Mouse (Mus musculus) layer of hippocampus, adult 8-10 months (tissue): ENCODE measurements around the gene Slc39a2. TPM values are rescaled to one million over a fixed set of nuclear protein-coding genes. Genes with fewer than 3 reads are reported as not detected.
A peak's percentile ranks its signal among the peaks of the same experiment; 100 is the strongest.
"Not testable (repeated sequence)": the region's sequence is repeated elsewhere in the genome, so short reads cannot be mapped to it uniquely, and the experiment has no call there.

Experiments
- DNase-seq, 2 experiments: peaks; one replicate each; pipeline ENCODE4 v3.0.0; 2022; ENCODE audit warnings: low spot score in 2 of 2
- total RNA-seq, 4 experiments: library from RNA; stranded (reverse); gene quantifications; 2 replicates each; pipeline ENCODE4 v1.2.4; 2022

Gene Slc39a2
- total RNA-seq = 10 to 100 TPM in 2 of 4 experiments, 1 to 10 TPM in 2; 4.8 to 13.0 (median 8.7) TPM

DNA sequence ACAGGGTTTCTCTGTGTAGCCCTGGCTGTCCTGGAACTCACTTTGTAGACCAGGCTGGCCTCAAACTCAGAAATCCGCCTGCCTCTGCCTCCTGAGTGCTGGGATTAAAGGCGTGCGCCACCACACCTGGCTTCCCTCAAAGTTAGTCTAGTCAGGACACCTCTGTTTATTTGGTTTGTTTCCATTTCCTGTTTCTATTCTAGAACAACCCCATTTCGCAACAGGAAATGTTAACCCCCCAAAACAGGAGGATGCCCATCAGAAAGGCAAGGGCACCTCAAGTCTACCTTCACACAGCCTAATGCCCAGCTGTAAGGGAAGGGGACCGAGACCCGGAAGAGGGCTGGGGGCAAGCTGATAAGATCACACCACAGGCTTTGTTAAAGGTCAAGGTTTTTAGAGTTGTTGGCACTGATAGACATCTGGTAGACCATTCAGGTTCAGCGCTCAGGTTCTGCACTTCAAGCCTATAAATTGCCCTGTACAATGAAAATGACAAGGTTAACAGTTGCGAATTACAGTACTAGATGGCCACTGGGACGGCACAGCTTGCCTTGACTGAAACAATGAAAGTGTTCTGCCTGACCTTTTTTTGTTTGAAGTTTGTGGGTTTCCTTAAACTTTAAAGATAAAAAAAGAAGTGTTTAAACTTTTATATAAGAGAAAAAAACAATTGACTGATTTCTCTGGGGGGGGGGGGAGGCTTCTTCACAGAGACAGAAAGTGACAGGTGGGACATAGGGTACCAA, at the start of gene Slc39a2:
Gene Slc39a2, plus strand, starts transcription at position 699 of the 749 bp plus-strand sequence.
- DNase-seq = no peak

DNA sequence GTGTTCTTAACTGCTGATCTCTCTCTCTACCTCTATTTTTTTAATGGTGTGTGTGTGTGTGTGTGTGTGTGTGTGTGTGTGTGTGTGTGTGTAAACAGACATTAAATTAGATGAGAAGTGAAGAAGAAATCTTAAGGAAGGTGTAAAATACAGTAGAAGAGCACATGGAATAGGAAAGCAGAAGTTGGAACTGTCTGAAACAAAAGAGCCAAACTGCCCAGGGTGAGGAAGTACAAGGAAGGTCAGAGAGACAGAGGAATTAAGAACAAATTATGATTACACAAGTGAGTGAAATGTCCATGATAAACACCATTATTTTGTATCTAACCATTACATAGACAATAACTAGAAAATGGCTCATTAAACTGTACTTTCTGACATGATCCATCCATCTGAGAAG, 48.8 kb upstream of the Slc39a2 start:
- DNase-seq = no peak

DNA sequence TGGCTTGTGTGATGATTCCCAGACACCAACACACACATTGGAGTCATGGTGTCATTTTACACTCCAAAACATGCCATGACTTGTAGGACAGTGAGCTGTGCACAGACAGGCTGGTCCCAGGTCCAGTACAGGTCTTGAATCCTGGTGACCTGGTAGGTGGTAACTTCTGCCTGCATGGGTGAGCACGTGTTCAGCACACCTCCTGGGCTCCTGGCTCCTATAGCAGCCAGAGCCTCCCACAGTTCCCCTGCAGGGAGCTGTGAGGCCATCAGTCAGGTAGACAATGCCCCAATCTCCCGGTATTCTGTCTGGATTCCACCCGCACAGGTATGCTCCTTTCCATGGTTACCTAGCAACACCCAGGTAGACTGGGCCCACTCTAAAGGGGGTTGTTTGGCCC, 46.1 kb upstream of the Slc39a2 start:
- DNase-seq = no peak

DNA sequence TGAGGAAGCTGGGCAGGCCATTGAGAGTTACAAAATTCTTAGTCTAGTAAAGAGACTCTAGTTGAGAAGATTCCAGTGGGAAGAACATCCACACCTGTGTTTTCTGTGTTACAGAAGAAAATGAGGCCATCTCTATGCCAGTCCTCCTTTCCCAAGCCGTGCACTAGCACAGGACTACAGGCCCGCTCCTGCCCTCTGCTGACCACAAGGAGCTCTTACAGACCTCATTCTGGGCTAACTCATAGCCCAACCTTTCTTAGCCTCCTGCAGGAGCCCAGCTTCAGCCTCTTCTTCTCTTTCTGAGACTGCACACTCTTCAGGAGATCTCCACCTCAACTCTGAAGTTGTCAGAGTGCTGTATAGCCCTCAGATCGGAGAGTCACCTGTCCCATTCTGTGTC, 41.7 kb upstream of the Slc39a2 start:
- DNase-seq = not testable (repeated sequence)

DNA sequence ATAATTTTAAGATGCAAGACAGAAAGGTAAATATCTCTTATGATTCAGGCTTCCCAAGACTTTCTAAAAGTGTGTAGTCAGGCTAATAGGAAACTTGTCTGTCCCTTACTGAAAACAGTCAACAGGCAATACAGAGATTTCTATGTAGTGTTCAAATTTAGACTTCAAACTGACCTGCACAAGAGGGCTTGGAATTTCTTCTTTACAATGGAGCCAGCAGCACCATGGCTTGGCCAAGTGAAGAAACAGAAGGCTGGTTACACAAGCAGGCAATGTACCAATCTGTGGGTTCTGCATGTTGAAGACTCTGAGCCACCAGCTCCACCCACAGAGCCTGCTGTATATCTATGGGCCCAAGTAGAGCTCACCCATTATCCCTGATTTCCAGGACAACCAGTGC, 39.3 kb upstream of the Slc39a2 start, which contains the start of gene Ear6:
Gene Ear6, plus strand, starts transcription at position 301 of the 400 bp plus-strand sequence.
- DNase-seq = no peak

DNA sequence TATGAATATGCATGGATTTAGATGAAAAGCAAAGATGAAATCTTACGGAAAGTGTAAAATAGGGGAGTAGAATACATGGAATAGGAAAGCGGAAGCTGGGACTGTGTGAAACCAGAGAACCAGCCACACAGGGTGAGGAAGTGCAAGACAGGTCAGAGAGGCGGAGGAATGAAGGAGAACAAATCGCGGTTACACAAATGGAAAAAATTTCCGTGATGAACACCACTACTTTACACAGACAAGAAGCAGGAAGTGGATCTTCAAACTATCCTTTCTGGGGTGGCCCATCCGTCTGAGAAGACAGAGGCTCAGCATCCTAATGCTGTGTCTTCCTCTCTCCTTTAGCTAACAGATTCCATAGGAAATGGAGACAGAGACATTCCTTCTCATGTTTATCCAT, 37.4 kb upstream of the Slc39a2 start:
- not testable (repeated sequence) for DNase-seq

DNA sequence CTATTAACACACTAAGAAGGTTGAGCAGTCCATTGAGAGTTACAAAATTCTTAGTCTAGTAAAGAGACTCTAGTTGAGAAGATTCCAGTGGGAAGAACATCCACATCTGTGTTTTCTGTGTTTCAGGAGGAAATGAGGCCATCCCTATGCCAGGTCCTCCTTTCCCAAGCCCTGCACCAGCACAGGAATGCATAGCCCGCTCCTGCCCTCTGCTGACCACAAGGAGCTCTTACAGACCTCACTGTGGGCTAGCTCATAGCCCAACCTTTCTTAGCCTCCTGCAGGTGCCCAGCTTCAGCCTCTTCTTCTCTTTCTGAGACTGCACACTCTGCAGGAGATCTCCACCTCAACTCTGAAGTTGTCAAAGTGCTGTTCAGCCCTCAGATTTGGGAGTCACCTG, 29.1 kb upstream of the Slc39a2 start:
- DNase-seq = not testable (repeated sequence)

DNA sequence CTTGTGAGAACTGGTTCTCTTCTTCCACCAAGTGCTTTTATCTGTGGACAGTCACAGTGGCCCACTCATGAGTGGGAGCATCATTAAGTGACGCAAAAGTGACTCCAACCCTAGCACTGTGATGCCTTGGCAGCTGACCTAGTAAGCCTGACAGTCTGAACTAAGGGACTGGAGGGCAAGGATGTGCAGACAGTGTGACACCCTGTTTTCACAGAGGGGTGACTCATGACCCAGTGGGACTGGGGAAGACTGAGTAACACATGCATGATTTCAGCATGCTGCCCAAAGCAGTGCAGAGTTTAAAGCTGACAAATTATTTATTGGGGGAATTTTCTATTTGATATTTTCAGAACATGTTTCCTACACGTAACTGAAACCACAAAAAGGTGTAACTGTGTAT, 21.9 kb upstream of the Slc39a2 start:
- DNase-seq = no peak

DNA sequence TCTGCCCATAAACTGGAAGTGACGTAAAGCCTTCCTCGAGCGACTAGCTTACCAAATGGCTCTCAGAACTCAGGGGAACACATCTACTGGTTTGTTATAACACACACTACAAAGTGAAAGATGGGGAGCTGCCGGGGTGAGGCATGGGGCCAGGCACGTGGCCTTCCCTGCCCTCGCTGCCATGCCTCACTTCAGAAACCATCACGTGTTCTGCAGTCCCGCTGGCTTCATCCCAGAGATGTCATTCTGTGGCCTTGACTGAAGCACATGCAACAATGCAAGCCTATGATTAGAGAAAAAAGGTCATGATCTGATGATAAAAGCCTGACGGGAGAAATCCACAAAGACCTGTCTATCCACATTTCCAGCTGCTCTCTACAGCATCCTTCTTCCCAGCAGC, 20.9 kb upstream of the Slc39a2 start:
- DNase-seq = no peak

DNA sequence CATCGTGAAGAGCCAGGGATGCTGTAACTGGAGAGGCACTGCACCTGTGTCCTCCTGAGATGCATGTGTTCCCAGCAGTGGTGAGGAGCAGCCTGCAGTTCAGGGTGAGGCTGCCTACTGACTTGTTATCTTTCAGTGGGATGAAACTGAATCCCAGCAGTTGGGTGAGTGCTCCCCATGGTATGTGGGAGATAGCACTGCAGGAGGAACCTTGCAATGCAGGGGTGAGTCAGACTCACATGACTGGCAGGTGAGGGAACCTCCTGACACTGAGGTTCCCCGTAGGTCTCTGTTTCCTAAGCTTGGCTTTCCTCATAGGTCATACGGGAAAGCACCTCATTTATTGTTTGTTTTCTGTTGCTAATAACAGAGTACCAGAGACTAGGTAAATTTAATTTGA, 15.2 kb upstream of the Slc39a2 start:
- DNase-seq = no peak

DNA sequence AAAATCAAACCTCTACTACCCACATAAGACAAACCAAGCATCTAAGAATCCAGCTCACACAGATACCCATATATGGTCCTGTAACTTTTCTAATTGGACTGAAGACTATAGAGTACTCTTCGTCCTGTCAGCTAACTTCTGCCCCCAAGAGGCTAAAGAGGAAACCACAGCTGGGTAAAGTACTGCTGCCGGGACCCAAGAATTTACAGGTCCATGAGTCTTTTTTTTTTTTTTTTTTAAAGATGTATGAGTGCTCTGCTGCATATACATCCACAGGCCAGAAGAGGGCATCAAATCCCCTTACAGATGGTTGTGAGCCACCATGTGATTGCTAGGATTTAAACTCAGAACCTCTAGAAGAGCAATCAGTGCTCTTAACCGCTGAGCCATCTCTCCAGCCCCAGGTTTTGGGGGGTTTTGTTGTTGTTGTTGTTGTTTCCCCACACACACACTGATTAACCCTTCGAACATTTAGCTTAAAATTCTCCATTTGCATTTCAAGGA, 9.1 kb upstream of the Slc39a2 start:
- DNase-seq = peak; percentile 50 to 53

DNA sequence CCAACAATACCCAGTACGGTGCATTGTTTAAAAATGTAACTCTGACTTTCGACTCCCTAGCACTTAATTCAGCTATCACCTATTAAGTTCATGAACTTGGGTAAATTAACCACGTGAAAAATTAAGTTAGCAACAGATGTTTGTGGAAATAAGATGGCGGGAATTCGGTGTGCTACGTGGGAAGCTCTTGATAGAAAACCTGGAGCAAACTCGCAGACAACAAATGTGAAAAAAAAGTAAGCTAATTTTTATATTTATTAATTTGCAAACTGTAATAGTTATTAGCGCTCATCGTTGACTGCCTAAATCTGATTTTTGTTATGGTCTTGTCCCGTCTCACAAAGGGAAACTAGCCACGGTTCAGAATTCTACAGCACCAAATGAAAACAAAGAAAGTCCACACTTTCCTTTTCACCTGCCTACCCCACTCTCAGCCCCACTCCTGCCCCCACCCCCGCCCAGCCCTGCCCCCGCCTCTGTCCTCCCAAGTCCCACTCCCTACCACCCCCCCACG, 8.6 kb upstream of the Slc39a2 start:
- DNase-seq = no peak

DNA sequence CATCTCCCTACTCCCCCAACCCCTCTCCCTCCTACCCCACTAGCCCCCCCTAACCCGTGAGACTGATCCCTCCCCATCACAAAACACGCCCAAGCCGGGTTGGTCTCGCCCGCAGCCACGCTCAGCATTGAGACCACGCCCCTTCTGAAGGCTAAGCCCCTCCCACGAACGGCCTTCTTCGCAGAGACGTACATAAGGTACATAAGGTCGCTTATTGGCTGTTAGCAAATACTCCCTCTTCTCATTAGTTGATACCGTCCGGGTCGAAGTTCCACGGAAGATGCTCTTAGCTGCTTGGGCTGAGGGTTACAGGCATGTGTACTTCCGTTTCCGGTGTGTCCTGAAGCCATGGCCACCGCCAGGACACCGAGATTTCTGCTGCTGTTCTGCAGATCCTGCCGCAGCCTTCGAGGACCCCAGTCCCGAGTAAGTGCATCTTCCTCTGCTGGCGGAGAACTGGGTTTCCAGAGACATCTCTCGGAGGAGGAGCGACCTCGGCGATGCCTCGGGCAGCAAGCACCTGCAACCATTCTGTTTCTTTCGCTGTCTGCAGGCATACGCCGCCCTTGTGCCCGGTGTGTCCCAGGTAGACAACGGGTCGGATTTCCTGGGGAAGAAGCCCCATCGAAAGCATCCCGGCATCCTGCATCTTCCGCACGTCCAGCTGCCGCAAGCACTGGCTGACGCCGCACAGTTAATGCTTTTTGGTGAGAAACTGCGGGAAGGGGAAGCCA, 7.9 kb upstream of the Slc39a2 start, which contains the start of gene Mettl17:
Gene Mettl17, plus strand, starts transcription at position 245 of the 734 bp plus-strand sequence.
- DNase-seq = peak; percentile 88 to 95

DNA sequence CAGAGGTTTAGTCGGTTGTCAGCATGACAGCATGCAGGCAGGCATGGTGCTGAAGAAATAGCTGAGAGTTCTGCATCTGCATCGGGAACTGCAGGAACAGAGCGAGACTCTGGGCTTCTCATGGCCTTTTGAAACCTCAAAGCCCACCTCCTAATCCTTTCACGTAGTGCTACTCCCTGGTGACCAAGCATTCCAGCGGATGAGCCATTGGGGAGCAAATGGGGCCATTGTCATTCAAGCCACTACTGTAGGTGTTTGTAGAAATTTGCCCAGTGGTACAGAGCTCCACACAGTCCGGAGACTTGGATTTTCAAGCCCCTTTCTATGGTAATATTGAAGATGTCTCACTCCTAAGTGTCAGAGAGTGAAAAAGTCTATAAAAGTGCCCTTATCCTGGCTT, 6.6 kb upstream of the Slc39a2 start:
- DNase-seq = no peak

DNA sequence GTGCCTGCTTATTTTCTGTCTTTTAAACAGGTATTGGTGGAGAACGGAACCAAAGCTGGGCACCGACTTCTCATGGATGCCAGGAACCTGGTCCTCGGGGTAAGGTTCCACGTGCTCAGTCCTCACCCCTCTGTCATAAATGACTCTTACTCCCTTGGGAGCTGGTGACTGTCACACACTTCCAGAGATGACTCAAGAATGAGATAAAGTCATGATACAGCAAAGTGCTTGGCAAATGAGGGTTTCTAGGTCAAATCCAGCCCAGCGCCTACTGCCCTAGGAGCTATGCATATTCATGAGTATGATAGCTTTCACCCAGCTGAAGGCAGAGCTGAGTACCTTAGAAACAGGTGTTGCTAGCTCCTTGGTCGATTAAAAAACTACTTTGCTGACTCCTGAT, 2.9 kb upstream of the Slc39a2 start:
- DNase-seq = no peak

DNA sequence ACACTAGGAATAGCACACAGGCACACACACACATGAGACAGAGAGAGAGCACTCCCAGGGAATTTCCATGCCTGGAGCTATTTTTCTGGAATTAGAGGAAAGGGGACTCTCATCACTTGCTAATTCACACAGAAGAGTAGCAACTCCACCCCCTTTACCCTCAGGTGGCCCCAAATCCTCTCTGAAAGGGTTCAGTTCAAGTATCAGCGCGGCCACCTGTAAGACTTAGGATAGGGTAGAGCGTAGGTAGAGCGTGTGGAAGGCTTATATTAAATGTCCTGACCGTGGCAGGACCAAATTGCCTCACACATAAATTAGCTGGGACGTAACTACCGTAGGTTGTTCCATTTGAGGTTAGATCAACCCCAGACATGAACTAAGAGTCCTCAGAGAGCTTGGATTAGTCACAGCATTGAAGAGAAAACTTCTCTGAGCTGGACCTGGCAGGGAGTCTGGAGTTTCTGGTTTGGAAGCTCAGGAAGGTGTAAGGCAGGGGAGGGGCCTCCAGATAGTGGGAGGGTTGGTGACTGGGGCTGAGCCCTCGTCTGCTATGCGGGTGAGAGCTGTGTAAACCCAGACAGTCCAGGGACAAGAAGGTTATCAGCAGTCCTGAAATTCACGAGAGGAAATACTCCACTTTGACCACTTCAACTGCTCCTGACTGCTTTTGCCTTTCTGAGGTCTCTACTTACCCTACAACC, 555 bp downstream of the Slc39a2 start:
- no peak for DNase-seq

DNA sequence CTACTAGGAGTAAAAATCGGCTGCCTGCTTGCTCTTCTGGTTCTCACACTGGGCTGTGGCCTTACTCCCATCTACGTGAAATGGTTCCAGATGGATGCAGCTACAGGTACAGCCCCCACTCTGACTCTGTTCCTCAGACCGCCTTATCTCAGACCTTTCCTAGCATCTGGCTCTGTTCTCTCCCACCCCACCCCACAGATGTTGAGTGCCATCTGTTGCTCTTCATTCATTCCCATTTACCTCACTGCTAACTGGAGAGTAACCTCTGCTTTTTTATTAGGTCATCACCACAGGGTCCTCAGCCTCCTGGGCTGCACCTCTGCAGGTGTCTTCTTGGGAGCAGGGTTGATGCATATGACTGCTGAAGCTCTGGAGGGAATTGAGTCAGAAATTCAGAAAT, 1.1 kb downstream of the Slc39a2 start:
- DNase-seq = no peak

DNA sequence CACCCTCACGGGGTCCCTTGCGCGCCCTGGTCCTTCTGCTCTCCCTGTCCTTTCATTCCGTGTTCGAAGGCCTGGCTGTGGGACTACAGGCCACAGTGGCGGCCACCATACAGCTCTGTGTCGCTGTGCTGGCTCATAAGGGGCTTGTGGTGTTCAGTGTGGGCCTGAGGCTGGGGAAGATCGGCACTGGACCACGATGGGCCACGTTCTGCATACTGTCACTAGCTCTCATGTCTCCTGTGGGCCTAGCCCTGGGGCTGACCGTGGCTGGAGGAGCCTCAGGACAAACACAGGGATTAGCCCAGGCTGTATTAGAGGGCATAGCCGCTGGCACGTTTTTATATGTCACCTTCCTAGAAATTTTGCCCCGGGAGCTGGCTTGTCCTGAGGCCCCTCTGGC, 2.4 kb downstream of the Slc39a2 start:
- no peak for DNase-seq

DNA sequence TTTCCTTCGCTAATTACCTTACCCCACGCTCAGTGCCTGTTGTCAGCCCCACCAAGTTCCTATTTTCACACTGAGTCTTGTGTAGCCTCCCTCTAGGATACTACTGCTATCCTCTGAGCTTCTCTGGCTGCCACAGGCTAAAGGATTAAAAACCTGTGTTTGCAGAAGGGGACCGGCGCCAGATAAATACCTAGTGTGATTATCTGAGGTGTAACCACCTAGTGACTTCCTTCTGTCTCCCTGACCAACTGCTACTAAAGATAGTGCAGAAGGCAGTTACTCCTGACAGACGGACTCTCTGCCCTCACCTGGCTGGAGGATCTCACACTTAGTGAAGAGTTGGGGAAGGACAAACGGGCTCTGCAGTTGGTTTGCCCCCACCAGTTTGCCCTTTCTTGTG, 3.3 kb downstream of the Slc39a2 start:
- DNase-seq = no peak

DNA sequence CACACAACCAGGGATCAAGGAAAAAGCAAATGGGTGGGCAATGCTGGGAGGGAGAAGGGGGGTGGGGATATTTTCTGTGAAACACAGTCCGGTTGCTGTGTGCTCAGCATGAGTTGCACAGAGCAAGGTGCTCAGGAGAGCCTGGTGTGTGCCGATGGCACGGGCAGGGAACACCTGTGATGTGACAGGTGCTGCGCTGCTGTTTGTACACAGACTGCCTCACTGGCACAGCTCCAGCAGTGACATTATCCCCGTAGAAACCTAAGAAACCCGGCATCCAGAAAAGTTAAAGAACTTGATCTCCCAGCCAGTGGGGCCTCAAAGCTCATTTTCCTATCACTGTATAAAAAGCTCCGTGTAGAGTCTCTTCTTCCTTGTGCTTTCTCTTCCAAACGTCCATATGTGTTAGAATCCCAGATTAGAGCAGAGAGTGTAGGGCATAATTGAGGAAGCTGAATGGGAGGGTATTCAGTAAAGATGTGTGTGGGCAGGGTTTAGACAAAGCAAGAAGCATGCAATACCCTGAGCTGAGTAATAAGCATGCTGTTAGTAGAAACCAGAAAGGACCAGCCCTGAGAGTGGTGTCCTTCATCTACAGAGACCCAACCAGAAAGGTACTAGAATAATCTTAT, 4.0 kb downstream of the Slc39a2 start:
- DNase-seq = no peak

DNA sequence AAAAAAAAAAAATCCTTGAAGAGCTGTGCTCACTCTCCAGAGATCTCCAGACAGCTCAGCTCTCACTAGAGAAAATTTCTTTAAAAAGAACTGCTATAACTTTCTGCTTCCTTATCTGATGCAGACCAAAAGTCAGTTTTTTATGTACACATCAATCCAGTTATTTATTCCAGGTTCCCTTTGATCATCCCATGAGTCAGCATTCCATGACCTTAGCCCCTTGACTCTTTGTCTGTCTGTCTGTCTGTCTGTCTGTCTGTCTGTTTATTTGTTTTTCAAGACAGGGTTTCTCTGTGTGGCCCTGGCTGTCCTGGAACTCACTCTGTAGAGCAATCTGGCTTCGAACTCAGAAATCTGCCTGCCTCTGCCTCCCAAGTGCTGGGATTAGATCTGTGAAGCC, 6.7 kb downstream of the Slc39a2 start:
- no peak for DNase-seq
